31 mouse cellular contexts compared by ENCODE assay signal in genomic region chr6:83660821-83661220, GRCm38 (mm10). TPM values are rescaled to one million over a fixed set of nuclear protein-coding genes. Genes with fewer than 3 reads are reported as not detected.
DNase-seq lines count a peak whose midpoint lies in the region; ATAC-seq lines count a peak whose summit lies in the region.
"Had no signal": no experiment of that assay in that cellular context is flagged by ENCODE, and none has a peak within 500 bp of the region (broad histone marks: within the 10 kb centered on the region; RNA-seq: fewer than 3 reads in every experiment).

No protein-coding gene starts in this region.

- ATAC-seq in liver, embryonic 11.5 days (replicated peaks; ENCODE audit: low FRiP score), result no peak
- ATAC-seq: forebrain, embryonic 14.5 days; forebrain, postnatal 0 days; hindbrain, postnatal 0 days; inflammation-experienced regulatory T-cells, adult 6 months had no signal

- DNase-seq in T-cell, adult 2 months (ENCODE audit: low spot score), result peak; percentile 9
- DNase-seq in thymus, postnatal 0 days (ENCODE audit: low spot score), result peak; percentile 61
- peak; percentile 61 for DNase-seq in thymus, postnatal 25 days
- DNase-seq in kidney, adult 11 months, result no peak
- no peak for DNase-seq in embryo, embryonic 10 days (ENCODE audit: low spot score)
- no peak for DNase-seq in liver, embryonic 11.5 days (ENCODE audit: low spot score)
- DNase-seq: adrenal gland, postnatal 10 days; adrenal gland, postnatal 36 days; cerebellum, adult 18-20 months; cerebellum, adult 9-11 months; cerebellum, postnatal 25 days; embryo, embryonic 11 days; forebrain, postnatal 0 days; gastrocnemius, adult 2 months; gastrocnemius, postnatal 14 days; heart, adult 18-20 months; heart, postnatal 14 days; heart, postnatal 4 days had no signal

- no peak overlapping the region for H3K27ac ChIP-seq in liver, embryonic 11.5 days (ENCODE audit: low read depth, low read length)
- H3K27ac ChIP-seq: gastrocnemius, adult 2 months; heart, embryonic 10.5 days; heart, embryonic 13.5 days; hindbrain, embryonic 14.5 days; hindbrain, postnatal 0 days had no signal

- no peak overlapping the region for H3K4me2 ChIP-seq in liver, embryonic 11.5 days
- H3K4me2 ChIP-seq: heart, embryonic 13.5 days; hindbrain, embryonic 14.5 days had no signal

- no peaks in the 10 kb centered on the region for H3K27me3 ChIP-seq in liver, embryonic 11.5 days (replicated peaks; ENCODE audit: control insufficient read depth, insufficient read depth, low read length)

- no peak overlapping the region for H3K9ac ChIP-seq in liver, embryonic 11.5 days (ENCODE audit: low read depth, low read length)
- H3K9ac ChIP-seq: forebrain, postnatal 0 days; heart, embryonic 13.5 days; hindbrain, embryonic 14.5 days had no signal

- no peaks in the 10 kb centered on the region for H3K4me1 ChIP-seq in liver, embryonic 11.5 days (replicated peaks; ENCODE audit: control insufficient read depth, insufficient read depth, low read length)
- H3K4me1 ChIP-seq: heart, embryonic 10.5 days; heart, embryonic 13.5 days had no signal

- H3K36me3 ChIP-seq in liver, embryonic 11.5 days (ENCODE audit: control insufficient read depth, insufficient read depth, low read length), result no peaks in the 10 kb centered on the region
- H3K36me3 ChIP-seq: heart, embryonic 10.5 days; heart, embryonic 13.5 days had no signal

- no peaks in the 10 kb centered on the region for H3K9me3 ChIP-seq in liver, embryonic 11.5 days (ENCODE audit: control insufficient read depth, low read length)
- H3K9me3 ChIP-seq: heart, embryonic 10.5 days; heart, embryonic 13.5 days had no signal

- no peak overlapping the region for H3K4me3 ChIP-seq in liver, embryonic 11.5 days (ENCODE audit: low read depth, low read length)
- H3K4me3 ChIP-seq: gastrocnemius, adult 2 months; heart, embryonic 10.5 days; heart, embryonic 13.5 days had no signal

- WGBS in liver, embryonic 11.5 days, result 77% methylated on average over 4 of the region's 4 CpGs

RNA-seq across cellular contexts. Expression of gene Clec4f, which starts 4.8 kb away (rescaled TPM):
- 0.53 and 0.88 TPM in 2 replicates for polyA plus RNA-seq in thymus, postnatal 0 days (2015; fragmentation: Nextera tagmentation; extraction: Ambion mirVana)
- polyA plus RNA-seq in liver, embryonic 11.5 days (2014; fragmentation: Nextera tagmentation; extraction: Ambion mirVana), result 1.0 and 1.3 TPM in 2 replicates
- polyA plus RNA-seq: embryonic facial prominence, embryonic 11.5 days; embryonic facial prominence, embryonic 14.5 days; forebrain, embryonic 11.5 days; forebrain, embryonic 14.5 days; frontal cortex, adult 2 months; gonadal fat pad, adult 2 months; heart, embryonic 10.5 days; hindbrain, embryonic 11.5 days; hindbrain, embryonic 14.5 days; hindbrain, postnatal 0 days; inflammation-experienced regulatory T-cells, adult 6 months had no signal

RNA-seq across cellular contexts. Expression of gene Cd207, which starts 16.8 kb away (rescaled TPM):
- 1.1 and 1.2 TPM in 2 replicates for polyA plus RNA-seq in thymus, postnatal 0 days (2015; fragmentation: Nextera tagmentation; extraction: Ambion mirVana)
- not detected in 2 replicates for polyA plus RNA-seq in liver, embryonic 11.5 days (2014; fragmentation: Nextera tagmentation; extraction: Ambion mirVana)
- polyA plus RNA-seq: embryonic facial prominence, embryonic 11.5 days; embryonic facial prominence, embryonic 14.5 days; forebrain, embryonic 11.5 days; forebrain, embryonic 14.5 days; forebrain, postnatal 0 days; gonadal fat pad, adult 2 months; heart, embryonic 10.5 days; hindbrain, embryonic 11.5 days; hindbrain, embryonic 14.5 days; hindbrain, postnatal 0 days; inflammation-experienced regulatory T-cells, adult 6 months had no signal

RNA-seq across cellular contexts. Expression of gene Vax2, which starts 50.2 kb away (rescaled TPM):
- not detected in 2 replicates for polyA plus RNA-seq in thymus, postnatal 0 days (2015; fragmentation: Nextera tagmentation; extraction: Ambion mirVana)
- polyA plus RNA-seq in liver, embryonic 11.5 days (2014; fragmentation: Nextera tagmentation; extraction: Ambion mirVana), result not detected in 2 replicates
- polyA plus RNA-seq: forebrain, embryonic 14.5 days; forebrain, postnatal 0 days; frontal cortex, adult 2 months; gonadal fat pad, adult 2 months; heart, embryonic 10.5 days; heart, embryonic 13.5 days; heart, embryonic 16.5 days; hindbrain, embryonic 14.5 days; hindbrain, postnatal 0 days had no signal

Comparison
In these comparisons a context has a peak if more than half of its experiments do, and no peak if none do; other contexts are left out.
1. DNase-seq: peak in T-cell, adult 2 months (single experiment), thymus, postnatal 0 days (single experiment) and thymus, postnatal 25 days (single experiment); none in kidney, adult 11 months (single experiment), embryo, embryonic 10 days (single experiment) and liver, embryonic 11.5 days (single experiment).